In genomic region chr11:46302471-46302870, GRCm38 (mm10) we compare ENCODE assay signal across 19 mouse cellular contexts. TPM values are rescaled to one million over a fixed set of nuclear protein-coding genes. Genes with fewer than 3 reads are reported as not detected.
A peak's percentile ranks its signal among the peaks of the same experiment; 100 is the strongest.
DNase-seq lines count a peak whose midpoint lies in the region; ATAC-seq and TF ChIP-seq lines count a peak whose summit lies in the region.
"Had no signal": no experiment of that assay in that cellular context is flagged by ENCODE, and none has a peak within 500 bp of the region (broad histone marks: within the 10 kb centered on the region; RNA-seq: fewer than 3 reads in every experiment).

No protein-coding gene starts in this region.

- H3K27ac ChIP-seq in midbrain, embryonic 11.5 days (ENCODE audit: low read depth, low read length) = no peak overlapping the region
- no peak overlapping the region for H3K27ac ChIP-seq in midbrain, postnatal 0 days (ENCODE audit: low read depth, low read length)
- no peak overlapping the region for H3K27ac ChIP-seq in liver, embryonic 12.5 days
- H3K27ac ChIP-seq: embryonic facial prominence, embryonic 13.5 days; forebrain, embryonic 12.5 days; heart, embryonic 10.5 days; hindbrain, embryonic 12.5 days had no signal

- no peak overlapping the region for H3K4me3 ChIP-seq in midbrain, embryonic 11.5 days (ENCODE audit: low read depth, low read length)
- H3K4me3 ChIP-seq in midbrain, postnatal 0 days (ENCODE audit: low read depth, low read length) = no peak overlapping the region
- H3K4me3 ChIP-seq in liver, embryonic 12.5 days = no peak overlapping the region
- H3K4me3 ChIP-seq: embryonic facial prominence, embryonic 13.5 days; forebrain, embryonic 12.5 days; heart, embryonic 10.5 days; hindbrain, embryonic 12.5 days had no signal

- ATAC-seq in midbrain, embryonic 11.5 days (ENCODE audit: low FRiP score) = no peak
- no peak for ATAC-seq in midbrain, postnatal 0 days (ENCODE audit: low FRiP score)
- no peak for ATAC-seq in liver, embryonic 12.5 days
- ATAC-seq: forebrain, embryonic 16.5 days had no signal

- peak; percentile 46 for DNase-seq in cerebellum, adult 9-11 months
- DNase-seq in cerebellum, postnatal 25 days = no peak
- peak; percentile 75 for DNase-seq in kidney, adult 8-10 months
- DNase-seq in kidney, postnatal 10 days = no peak
- DNase-seq in midbrain, embryonic 11.5 days (ENCODE audit: low spot score, missing footprints) = peak; percentile 19
- DNase-seq in midbrain, postnatal 0 days (ENCODE audit: low spot score) = no peak
- peak; percentile 72 for DNase-seq in yolk sac, embryonic 10.5 days (ENCODE audit: low spot score)
- DNase-seq: adrenal gland, adult 2 months; adrenal gland, postnatal 25 days; gastrocnemius, postnatal 10 days; heart, adult 18-20 months; heart, postnatal 10 days; heart, postnatal 4 days had no signal

- no peak overlapping the region for H3K4me2 ChIP-seq in midbrain, embryonic 11.5 days
- no peak overlapping the region for H3K4me2 ChIP-seq in midbrain, postnatal 0 days (ENCODE audit: low read depth, low read length, poor library complexity, severe bottlenecking)
- H3K4me2 ChIP-seq in liver, embryonic 12.5 days = no peak overlapping the region
- H3K4me2 ChIP-seq: embryonic facial prominence, embryonic 13.5 days; forebrain, embryonic 12.5 days; hindbrain, embryonic 12.5 days had no signal

- H3K9ac ChIP-seq in midbrain, embryonic 11.5 days (ENCODE audit: low read length) = no peak overlapping the region
- no peak overlapping the region for H3K9ac ChIP-seq in midbrain, postnatal 0 days (replicated peaks; ENCODE audit: low read length, poor library complexity, severe bottlenecking)
- H3K9ac ChIP-seq in liver, embryonic 12.5 days = no peak overlapping the region
- H3K9ac ChIP-seq: embryonic facial prominence, embryonic 13.5 days; forebrain, embryonic 12.5 days; hindbrain, embryonic 12.5 days had no signal

- H3K36me3 ChIP-seq in midbrain, embryonic 11.5 days (ENCODE audit: control insufficient read depth, insufficient read depth, low read length) = no peaks in the 10 kb centered on the region
- H3K36me3 ChIP-seq in midbrain, postnatal 0 days (ENCODE audit: insufficient read depth, low read length) = no peaks in the 10 kb centered on the region
- no peaks in the 10 kb centered on the region for H3K36me3 ChIP-seq in liver, embryonic 12.5 days
- H3K36me3 ChIP-seq: embryonic facial prominence, embryonic 13.5 days; forebrain, embryonic 12.5 days; heart, embryonic 10.5 days; hindbrain, embryonic 12.5 days had no signal

- WGBS in midbrain, embryonic 11.5 days = 92% methylated on average over 9 of the region's 9 CpGs
- 92% methylated on average over 9 of the region's 9 CpGs for WGBS in midbrain, postnatal 0 days
- WGBS in liver, embryonic 12.5 days (ENCODE audit: insufficient replicate concordance) = 72% methylated on average over 9 of the region's 9 CpGs

- no peaks in the 10 kb centered on the region for H3K4me1 ChIP-seq in midbrain, embryonic 11.5 days (ENCODE audit: control insufficient read depth, insufficient read depth, low read length)
- H3K4me1 ChIP-seq in midbrain, postnatal 0 days (ENCODE audit: insufficient read depth, low read length) = no peaks in the 10 kb centered on the region
- peaks cover 14% of the 10 kb centered on the region; the same call in 1 of the 2 replicates for H3K4me1 ChIP-seq in liver, embryonic 12.5 days

- H3K27me3 ChIP-seq in midbrain, embryonic 11.5 days (ENCODE audit: control insufficient read depth, insufficient read depth, low read length) = no peaks in the 10 kb centered on the region; the same call in 1 of the 2 replicates
- H3K27me3 ChIP-seq in midbrain, postnatal 0 days (ENCODE audit: insufficient read depth, low read length) = no peaks in the 10 kb centered on the region
- no peaks in the 10 kb centered on the region for H3K27me3 ChIP-seq in liver, embryonic 12.5 days (replicated peaks)
- H3K27me3 ChIP-seq: embryonic facial prominence, embryonic 13.5 days; forebrain, embryonic 12.5 days; hindbrain, embryonic 12.5 days had no signal

- no peaks in the 10 kb centered on the region for H3K9me3 ChIP-seq in midbrain, embryonic 11.5 days (ENCODE audit: control insufficient read depth, low read length)
- no peaks in the 10 kb centered on the region for H3K9me3 ChIP-seq in midbrain, postnatal 0 days (ENCODE audit: low read length)
- no peaks in the 10 kb centered on the region for H3K9me3 ChIP-seq in liver, embryonic 12.5 days (replicated peaks)
- H3K9me3 ChIP-seq: embryonic facial prominence, embryonic 13.5 days; forebrain, embryonic 12.5 days; heart, embryonic 10.5 days; hindbrain, embryonic 12.5 days had no signal

- no peak for TF ChIP-seq CTCF in midbrain, postnatal 0 days (IDR thresholded peaks at IDR 0.05)

RNA-seq across cellular contexts. Expression of gene Cyfip2, which starts 10.2 kb away (rescaled TPM):
- polyA plus RNA-seq in midbrain, embryonic 11.5 days (2014; fragmentation: Nextera tagmentation; extraction: Ambion mirVana) = 34.0 and 40.4 TPM in 2 replicates
- 133 and 141 TPM in 2 replicates for total RNA-seq in midbrain, postnatal 0 days (2014; rRNA removed)
- polyA plus RNA-seq in midbrain, postnatal 0 days (2015; fragmentation: Nextera tagmentation; extraction: Ambion mirVana) = 79.4 and 83.7 TPM in 2 replicates
- 4.9 TPM in 2 replicates for polyA plus RNA-seq in liver, embryonic 12.5 days (2016; fragmentation: Nextera tagmentation; extraction: Ambion mirVana)

Comparison
In these comparisons a context has a peak if more than half of its experiments do, and no peak if none do; other contexts are left out.
1. DNase-seq: peak in cerebellum, adult 9-11 months (single experiment), kidney, adult 8-10 months (2 of 2), midbrain, embryonic 11.5 days (single experiment) and yolk sac, embryonic 10.5 days (single experiment); none in cerebellum, postnatal 25 days (0 of 2), kidney, postnatal 10 days (single experiment) and midbrain, postnatal 0 days (single experiment).